Mouse (Mus musculus) MN1 (cell line): Measurements from ENCODE around the gene Hcrtr2.

Source experiments
- DNase-seq: peaks from one replicate; pipeline ENCODE4 v3.0.0-alpha.2; 2016; ENCODE audit warnings: low spot score

Hcrtr2 gene

GRCm38 (mm10) chr9:76323756-76324155 is at the start of gene Hcrtr2:
Hcrtr2 (minus strand) TSS chr9:76323856.
- DNase-seq: no peak

GRCm38 (mm10) chr9:76364874-76365273 is 41.2 kb upstream of the Hcrtr2 start:
- no peak for DNase-seq

- no peak for DNase-seq
Observed at GRCm38 (mm10) chr9:76360374-76360773, 36.7 kb upstream of the Hcrtr2 start.

GRCm38 (mm10) chr9:76352346-76352745 is 28.7 kb upstream of the Hcrtr2 start:
- no peak for DNase-seq

GRCm38 (mm10) chr9:76347298-76347697 is 23.6 kb upstream of the Hcrtr2 start:
- no peak for DNase-seq

- no peak for DNase-seq
Observed at GRCm38 (mm10) chr9:76331081-76331480, 7.4 kb upstream of the Hcrtr2 start.

- no peak for DNase-seq
Observed at GRCm38 (mm10) chr9:76323186-76323701, 412 bp downstream of the Hcrtr2 start.

GRCm38 (mm10) chr9:76322122-76323052 is 1.3 kb downstream of the Hcrtr2 start:
- DNase-seq: no peak

GRCm38 (mm10) chr9:76321589-76321988 is 2.1 kb downstream of the Hcrtr2 start:
- no peak for DNase-seq

GRCm38 (mm10) chr9:76320755-76321154 is 2.9 kb downstream of the Hcrtr2 start:
- no peak for DNase-seq

GRCm38 (mm10) chr9:76318302-76318701 is 5.4 kb downstream of the Hcrtr2 start:
- DNase-seq: no peak

- no peak for DNase-seq
Observed at GRCm38 (mm10) chr9:76315096-76315495, 8.6 kb downstream of the Hcrtr2 start.

- no peak for DNase-seq
Observed at GRCm38 (mm10) chr9:76313921-76314320, 9.7 kb downstream of the Hcrtr2 start.

GRCm38 (mm10) chr9:76312221-76312620 is 11.4 kb downstream of the Hcrtr2 start:
- DNase-seq: no peak

- no peak for DNase-seq
Observed at GRCm38 (mm10) chr9:76291384-76291783, 32.3 kb downstream of the Hcrtr2 start.

- DNase-seq: no peak
Observed at GRCm38 (mm10) chr9:76270886-76271285, 52.8 kb downstream of the Hcrtr2 start.

GRCm38 (mm10) chr9:76257731-76258130 is 65.9 kb downstream of the Hcrtr2 start:
- DNase-seq: no peak

GRCm38 (mm10) chr9:76252544-76252943 is 71.1 kb downstream of the Hcrtr2 start:
- no peak for DNase-seq

- no peak for DNase-seq
Observed at GRCm38 (mm10) chr9:76252109-76252508, 71.5 kb downstream of the Hcrtr2 start.

- DNase-seq: no peak
Observed at GRCm38 (mm10) chr9:76242322-76242721, 81.3 kb downstream of the Hcrtr2 start.

GRCm38 (mm10) chr9:76237946-76238345 is 85.7 kb downstream of the Hcrtr2 start:
- no peak for DNase-seq

- DNase-seq: no peak
Observed at GRCm38 (mm10) chr9:76237243-76237642, 86.4 kb downstream of the Hcrtr2 start.

- DNase-seq: peak; percentile 63
Observed at GRCm38 (mm10) chr9:76236626-76237025, 87.0 kb downstream of the Hcrtr2 start.
